Mouse (Mus musculus): ENCODE measurements around the gene 1700024G13Rik. TPM values are rescaled to one million over a fixed set of nuclear protein-coding genes. Genes with fewer than 3 reads are reported as not detected.

Gene 1700024G13Rik
- polyA plus RNA-seq, 1 experiment from 2014 or later: not detected

- Histone ChIP-seq H3K27ac (ENCODE audit: low read length) (no peak overlapping the region), H3K4me1 (ENCODE audit: control insufficient read depth, low read depth, low read length) (no peaks in the 10 kb centered on the region), H3K9me3 (replicated peaks; ENCODE audit: control insufficient read depth, low read length) (no peaks in the 10 kb centered on the region), H3K9ac (ENCODE audit: low read depth, low read length) (no peak overlapping the region), H3K27me3 (ENCODE audit: control insufficient read depth, insufficient read depth, low read depth, low read length) (no peaks in the 10 kb centered on the region), H3K36me3 (ENCODE audit: control insufficient read depth, insufficient read depth) (no peaks in the 10 kb centered on the region), H3K4me2 (ENCODE audit: low read depth, low read length) (no peak overlapping the region), H3K4me3 (ENCODE audit: low read depth, low read length) (no peak overlapping the region)
- no peak for ATAC-seq (ENCODE audit: low read depth)
- 63% methylated on average over 7 of the region's 7 CpGs for WGBS (ENCODE audit: insufficient replicate concordance)
These were observed 44.0 kb downstream of the 1700024G13Rik start for GRCm38 (mm10) chr14:32344176-32344575.

GRCm38 (mm10) chr14:32341823-32342222 lies 46.4 kb downstream of the 1700024G13Rik start:
- Histone ChIP-seq H3K9me3 (replicated peaks; ENCODE audit: control insufficient read depth, low read length) (no peaks in the 10 kb centered on the region), H3K9ac (ENCODE audit: low read depth, low read length) (no peak overlapping the region), H3K4me1 (ENCODE audit: control insufficient read depth, low read depth, low read length) (no peaks in the 10 kb centered on the region), H3K4me2 (ENCODE audit: low read depth, low read length) (no peak overlapping the region), H3K27me3 (ENCODE audit: control insufficient read depth, insufficient read depth, low read depth, low read length) (no peaks in the 10 kb centered on the region), H3K4me3 (ENCODE audit: low read depth, low read length) (no peak overlapping the region), H3K36me3 (ENCODE audit: control insufficient read depth, insufficient read depth) (no peaks in the 10 kb centered on the region), H3K27ac (ENCODE audit: low read length) (no peak overlapping the region)
- no peak for ATAC-seq (ENCODE audit: low read depth)
- WGBS (ENCODE audit: insufficient replicate concordance): 64% methylated on average over 7 of the region's 7 CpGs

GRCm38 (mm10) chr14:32336547-32336946 lies 51.6 kb downstream of the 1700024G13Rik start:
- H3K27me3 ChIP-seq (ENCODE audit: control insufficient read depth, insufficient read depth, low read depth, low read length): no peaks in the 10 kb centered on the region
- H3K4me2 ChIP-seq (ENCODE audit: low read depth, low read length): no peak overlapping the region
- H3K9ac ChIP-seq (ENCODE audit: low read depth, low read length): no peak overlapping the region
- H3K36me3 ChIP-seq (ENCODE audit: control insufficient read depth, insufficient read depth): no peaks in the 10 kb centered on the region
- no peak overlapping the region for H3K27ac ChIP-seq (ENCODE audit: low read length)
- ATAC-seq (ENCODE audit: low read depth): no peak
- no peaks in the 10 kb centered on the region for H3K9me3 ChIP-seq (replicated peaks; ENCODE audit: control insufficient read depth, low read length)
- no peaks in the 10 kb centered on the region for H3K4me1 ChIP-seq (ENCODE audit: control insufficient read depth, low read depth, low read length)
- no peak overlapping the region for H3K4me3 ChIP-seq (ENCODE audit: low read depth, low read length)
- 69% methylated on average over 11 of the region's 11 CpGs for WGBS (ENCODE audit: insufficient replicate concordance)

- Histone ChIP-seq H3K27ac (ENCODE audit: low read length) (no peak overlapping the region), H3K4me2 (ENCODE audit: low read depth, low read length) (no peak overlapping the region), H3K9me3 (replicated peaks; ENCODE audit: control insufficient read depth, low read length) (no peaks in the 10 kb centered on the region), H3K9ac (ENCODE audit: low read depth, low read length) (no peak overlapping the region), H3K27me3 (ENCODE audit: control insufficient read depth, insufficient read depth, low read depth, low read length) (no peaks in the 10 kb centered on the region), H3K4me3 (ENCODE audit: low read depth, low read length) (no peak overlapping the region), H3K36me3 (ENCODE audit: control insufficient read depth, insufficient read depth) (no peaks in the 10 kb centered on the region), H3K4me1 (ENCODE audit: control insufficient read depth, low read depth, low read length) (no peaks in the 10 kb centered on the region)
- no peak for ATAC-seq (ENCODE audit: low read depth)
- 48% methylated on average over 6 of the region's 6 CpGs for WGBS (ENCODE audit: insufficient replicate concordance)
These were observed 52.2 kb downstream of the 1700024G13Rik start for GRCm38 (mm10) chr14:32336021-32336420.

- Histone ChIP-seq H3K27me3 (ENCODE audit: control insufficient read depth, insufficient read depth, low read depth, low read length) (no peaks in the 10 kb centered on the region), H3K9me3 (replicated peaks; ENCODE audit: control insufficient read depth, low read length) (no peaks in the 10 kb centered on the region), H3K4me3 (ENCODE audit: low read depth, low read length) (no peak overlapping the region), H3K4me2 (ENCODE audit: low read depth, low read length) (no peak overlapping the region), H3K4me1 (ENCODE audit: control insufficient read depth, low read depth, low read length) (no peaks in the 10 kb centered on the region), H3K36me3 (ENCODE audit: control insufficient read depth, insufficient read depth) (no peaks in the 10 kb centered on the region), H3K27ac (ENCODE audit: low read length) (no peak overlapping the region), H3K9ac (ENCODE audit: low read depth, low read length) (no peak overlapping the region)
- 71% methylated on average over 20 of the region's 20 CpGs for WGBS (ENCODE audit: insufficient replicate concordance)
- ATAC-seq (ENCODE audit: low read depth): no peak
These were observed 55.4 kb downstream of the 1700024G13Rik start for GRCm38 (mm10) chr14:32332515-32333445.

- no peaks in the 10 kb centered on the region for H3K36me3 ChIP-seq (ENCODE audit: control insufficient read depth, insufficient read depth)
- ATAC-seq (ENCODE audit: low read depth): no peak
- no peaks in the 10 kb centered on the region for H3K9me3 ChIP-seq (replicated peaks; ENCODE audit: control insufficient read depth, low read length)
- H3K27me3 ChIP-seq (ENCODE audit: control insufficient read depth, insufficient read depth, low read depth, low read length): no peaks in the 10 kb centered on the region
- no peak overlapping the region for H3K27ac ChIP-seq (ENCODE audit: low read length)
- no peaks in the 10 kb centered on the region for H3K4me1 ChIP-seq (ENCODE audit: control insufficient read depth, low read depth, low read length)
- H3K4me3 ChIP-seq (ENCODE audit: low read depth, low read length): no peak overlapping the region
- H3K4me2 ChIP-seq (ENCODE audit: low read depth, low read length): no peak overlapping the region
- no peak overlapping the region for H3K9ac ChIP-seq (ENCODE audit: low read depth, low read length)
- WGBS (ENCODE audit: insufficient replicate concordance): 63% methylated on average over 9 of the region's 9 CpGs
These were observed 60.8 kb downstream of the 1700024G13Rik start for GRCm38 (mm10) chr14:32327366-32327765.

Other genes with a start within 250 kb of the 1700024G13Rik start
- gene Msmb, start 246.4 kb downstream of the 1700024G13Rik start, polyA plus RNA-seq (2015; fragmentation: Nextera tagmentation; extraction: Ambion mirVana): 0.49 TPM in 1 of 2 replicates, not detected in the other
- 355 and 363 TPM in 2 replicates for gene Ncoa4, start 228.5 kb downstream of the 1700024G13Rik start, polyA plus RNA-seq (2015; fragmentation: Nextera tagmentation; extraction: Ambion mirVana)
- 147 and 154 TPM in 2 replicates for gene Timm23, start 186.5 kb downstream of the 1700024G13Rik start, polyA plus RNA-seq (2015; fragmentation: Nextera tagmentation; extraction: Ambion mirVana)
- 11.6 and 11.8 TPM in 2 replicates for gene Parg, start 186.4 kb downstream of the 1700024G13Rik start, polyA plus RNA-seq (2015; fragmentation: Nextera tagmentation; extraction: Ambion mirVana)
- 0.61 and 0.79 TPM in 2 replicates for gene Ogdhl, start 66.4 kb downstream of the 1700024G13Rik start, polyA plus RNA-seq (2015; fragmentation: Nextera tagmentation; extraction: Ambion mirVana)
- 0.04 TPM in 1 of 2 replicates, not detected in the other for gene Slc18a3, start 76.5 kb upstream of the 1700024G13Rik start, polyA plus RNA-seq (2015; fragmentation: Nextera tagmentation; extraction: Ambion mirVana)
- gene Chat, start 77.6 kb upstream of the 1700024G13Rik start, polyA plus RNA-seq (2015; fragmentation: Nextera tagmentation; extraction: Ambion mirVana): not detected in 2 replicates
- 5.0 and 5.3 TPM in 2 replicates for gene Ercc6, start 125.1 kb upstream of the 1700024G13Rik start, polyA plus RNA-seq (2015; fragmentation: Nextera tagmentation; extraction: Ambion mirVana)
- not detected in 2 replicates for gene Prrxl1, start 211.0 kb upstream of the 1700024G13Rik start, polyA plus RNA-seq (2015; fragmentation: Nextera tagmentation; extraction: Ambion mirVana)

Measured in liver, embryonic 16.5 days (tissue).